Mouse (Mus musculus): ENCODE results near the gene Oxa1l. TPM values are rescaled to one million over a fixed set of nuclear protein-coding genes. Genes with fewer than 3 reads are reported as not detected.
A peak's percentile ranks its signal among the peaks of the same experiment; 100 is the strongest.

The Oxa1l gene
- total RNA-seq, 2 experiments from 2014 or later, result 103 to 111 TPM

- DNase-seq (ENCODE audit: low spot score), result no peak
- intact Hi-C loops (cut with DNase I), result no loop called here
These were observed 38.3 kb downstream of the Oxa1l start for GRCm38 (mm10) chr14:54398921-54399382.

- no peak for DNase-seq (ENCODE audit: low spot score)
- intact Hi-C loops (cut with DNase I), result no loop called here
These were observed 41.1 kb downstream of the Oxa1l start for GRCm38 (mm10) chr14:54401723-54402122.

DNA sequence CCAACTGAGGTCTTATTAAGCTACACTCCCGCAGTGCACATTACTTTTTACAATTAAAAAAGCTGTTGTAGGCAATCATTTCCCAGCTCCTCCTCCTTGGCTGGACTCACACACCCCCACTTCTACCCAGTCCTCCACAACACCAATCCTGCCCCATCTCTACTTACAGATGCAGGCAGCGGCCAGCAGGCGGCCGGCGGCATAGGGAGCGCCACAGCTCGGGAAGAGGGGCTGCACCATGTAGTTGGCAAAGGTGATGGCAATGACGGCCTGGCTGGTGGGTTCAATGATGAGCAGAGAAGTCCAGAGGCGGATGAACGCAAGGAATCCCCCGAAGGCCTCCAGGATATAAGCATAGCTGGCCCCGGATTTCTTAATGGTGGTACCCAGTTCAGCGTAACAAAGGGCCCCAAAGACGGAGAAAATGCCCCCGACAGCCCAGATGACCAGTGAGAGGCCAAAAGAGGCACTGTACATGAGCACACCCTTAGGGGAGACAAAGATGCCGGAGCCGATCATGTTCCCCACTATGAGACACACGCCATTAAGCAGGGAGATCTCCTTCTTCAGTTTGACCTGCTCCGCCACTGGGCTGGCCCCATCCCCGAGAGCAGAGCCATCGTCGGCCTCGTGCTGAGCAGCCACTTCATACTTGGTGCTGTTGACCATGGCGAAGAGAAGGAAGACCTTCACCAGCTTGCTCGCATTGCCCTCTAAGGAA is 47.9 kb downstream of the Oxa1l start:
- intact Hi-C loops (cut with DNase I), result no loop called here
- no peak for DNase-seq (ENCODE audit: low spot score)

DNA sequence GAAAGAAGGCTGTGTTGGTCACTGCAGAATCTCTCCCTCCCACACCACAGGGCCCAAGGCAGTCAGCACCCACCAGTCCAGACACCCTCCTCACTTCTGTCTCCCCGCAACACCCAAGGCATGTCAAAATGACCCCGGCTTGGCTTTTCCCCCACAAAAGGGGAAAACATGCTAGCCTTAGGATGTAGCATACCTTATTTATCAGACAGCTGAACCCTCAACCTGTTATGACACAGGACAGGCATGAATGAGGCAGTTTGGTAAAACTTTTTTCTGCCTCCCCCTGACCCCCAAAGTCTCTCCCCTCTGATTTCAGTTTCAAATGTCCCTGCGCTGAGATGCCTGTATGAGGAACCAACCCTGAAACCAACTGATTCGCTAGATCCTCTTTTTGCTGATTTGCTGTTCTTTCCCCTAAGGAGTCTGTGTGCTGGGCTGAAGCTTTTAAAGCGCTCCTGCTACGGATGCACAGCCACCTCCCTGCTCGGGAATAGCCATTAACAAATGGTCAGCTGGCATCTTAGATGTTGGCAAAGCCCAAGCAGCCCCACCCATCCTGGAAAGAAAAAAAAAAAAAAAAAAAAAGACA is 48.5 kb downstream of the Oxa1l start:
- no peak for DNase-seq (ENCODE audit: low spot score)
- intact Hi-C loops (cut with DNase I), result no loop called here

DNA sequence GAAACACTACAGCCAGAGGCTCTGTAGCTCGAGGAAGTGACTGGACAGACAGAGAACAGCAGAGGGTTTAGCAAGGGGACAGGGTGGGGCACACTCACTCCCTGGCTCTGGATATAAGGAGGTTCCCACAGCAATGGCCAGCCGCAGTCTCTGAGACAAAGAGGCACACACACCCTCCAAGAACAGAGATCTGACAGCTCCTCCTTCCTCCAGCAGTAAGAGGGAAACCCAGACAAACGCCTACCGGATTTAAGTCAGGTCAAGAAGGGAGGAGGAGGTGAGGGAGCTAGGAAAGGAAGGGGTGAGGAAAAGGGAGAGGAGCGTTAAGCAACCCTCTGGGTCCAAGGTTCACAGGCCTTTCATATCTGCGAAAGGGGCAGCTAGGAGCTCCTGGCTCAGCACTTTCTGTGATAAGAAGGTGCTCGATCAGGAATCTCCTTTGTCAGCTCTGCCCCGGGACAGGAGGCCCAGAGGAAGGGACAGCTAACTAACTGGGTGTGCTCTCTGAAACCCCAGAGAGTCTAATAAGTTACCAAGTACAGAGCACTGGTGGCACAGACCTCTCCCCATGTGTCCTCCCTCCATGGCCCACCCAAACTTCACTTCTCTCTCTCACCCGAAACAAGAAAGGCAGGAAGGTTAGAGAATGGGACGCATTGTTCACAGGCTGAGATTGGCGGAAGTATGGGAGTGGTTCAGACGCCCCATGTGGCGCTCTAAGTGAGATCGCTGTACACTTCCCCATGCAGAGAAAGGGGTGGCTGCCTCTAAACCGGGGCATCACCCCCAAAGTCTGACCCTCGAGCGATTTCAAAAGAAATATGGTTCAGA is 49.6 kb downstream of the Oxa1l start:
- intact Hi-C loops (cut with DNase I), result loop anchor here (5.0 kb wide), 1 partner anchor 37 kb away; no protein-coding TSS in a partner anchor

DNA sequence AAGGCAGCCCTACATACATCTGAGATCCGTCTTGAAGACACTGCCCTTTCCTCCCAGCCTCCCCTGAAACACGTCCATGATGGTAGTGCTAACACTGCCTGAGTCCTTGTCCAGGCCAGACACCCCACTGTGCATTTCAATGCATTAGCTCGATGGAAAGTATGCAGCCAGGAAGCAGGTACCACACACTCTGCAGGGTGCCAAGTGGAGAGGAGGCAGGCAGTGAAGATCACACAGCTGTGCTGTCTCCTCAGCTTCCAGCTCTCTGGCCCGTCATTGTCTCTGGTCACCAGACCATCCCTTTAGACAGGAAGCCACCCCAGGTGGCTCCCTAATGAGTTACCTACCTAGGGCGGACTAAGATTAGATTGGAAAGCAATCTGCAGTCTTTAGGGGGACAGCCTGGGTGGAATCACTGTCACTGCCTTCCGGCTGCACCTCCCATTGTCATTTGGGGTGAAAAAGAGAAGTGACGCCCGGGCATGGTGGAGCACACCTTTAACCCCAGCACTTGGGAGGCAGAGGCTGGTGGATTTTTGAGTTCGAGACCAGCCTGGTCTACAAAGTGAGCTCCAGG is 51.5 kb downstream of the Oxa1l start:
- no peak for DNase-seq (ENCODE audit: low spot score)
- intact Hi-C loops (cut with DNase I), result loop anchor here (1.0 to 5.0 kb wide), 3 partner anchors 35 to 183 kb away; no protein-coding TSS in a partner anchor

More for the DNA sequence above, 49.6 kb downstream of the Oxa1l start:
- DNase-seq (ENCODE audit: low spot score), result peak; percentile 46

- intact Hi-C loops (cut with DNase I), result loop anchor here (1.0 to 5.0 kb wide), 3 partner anchors 35 to 184 kb away; no protein-coding TSS in a partner anchor
- no peak for DNase-seq (ENCODE audit: low spot score)
These were observed 52.1 kb downstream of the Oxa1l start for GRCm38 (mm10) chr14:54412629-54413170.

- intact Hi-C loops (cut with DNase I), result loop anchor here (2.0 to 5.0 kb wide), 2 partner anchors 33 to 185 kb away; no protein-coding TSS in a partner anchor
- no peak for DNase-seq (ENCODE audit: low spot score)
These were observed 53.5 kb downstream of the Oxa1l start for GRCm38 (mm10) chr14:54413877-54414700.

DNA sequence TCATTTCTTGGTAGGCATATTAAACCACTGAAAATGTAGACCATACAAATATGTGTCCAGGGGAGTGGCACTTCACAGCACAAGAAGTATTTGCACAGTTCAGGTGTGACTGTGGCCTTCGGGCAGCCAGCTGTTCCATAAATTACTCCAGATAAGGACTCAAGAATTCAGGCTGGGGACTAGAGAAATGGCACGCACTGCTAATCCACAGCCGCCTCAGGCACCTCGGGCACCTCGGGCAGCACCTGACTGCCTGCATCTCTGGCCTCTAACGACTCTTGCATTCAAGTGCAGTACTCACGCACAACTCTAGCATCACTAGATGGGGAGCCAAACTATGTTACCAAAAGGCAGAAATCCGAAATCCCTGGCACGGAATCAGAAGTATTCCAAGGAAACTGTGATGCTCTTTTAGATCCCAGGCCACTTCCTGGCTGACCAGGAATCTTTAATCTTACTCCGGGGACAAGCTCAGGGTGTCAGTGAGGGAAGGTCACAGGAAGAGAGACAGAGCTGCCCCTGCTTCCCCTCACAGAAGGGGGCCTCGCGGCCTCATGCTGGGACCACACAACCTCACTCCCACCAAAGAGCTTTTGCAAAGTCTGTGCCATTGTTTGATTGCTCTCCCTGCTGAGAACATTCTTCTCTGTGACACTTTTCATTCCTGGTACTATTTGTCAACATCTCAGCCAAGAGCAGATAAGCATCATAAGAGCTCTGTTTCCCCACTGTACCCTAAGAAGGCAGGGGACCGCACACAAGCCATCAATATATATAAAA is 54.8 kb downstream of the Oxa1l start:
- DNase-seq (ENCODE audit: low spot score), result no peak
- intact Hi-C loops (cut with DNase I), result no loop called here

DNA sequence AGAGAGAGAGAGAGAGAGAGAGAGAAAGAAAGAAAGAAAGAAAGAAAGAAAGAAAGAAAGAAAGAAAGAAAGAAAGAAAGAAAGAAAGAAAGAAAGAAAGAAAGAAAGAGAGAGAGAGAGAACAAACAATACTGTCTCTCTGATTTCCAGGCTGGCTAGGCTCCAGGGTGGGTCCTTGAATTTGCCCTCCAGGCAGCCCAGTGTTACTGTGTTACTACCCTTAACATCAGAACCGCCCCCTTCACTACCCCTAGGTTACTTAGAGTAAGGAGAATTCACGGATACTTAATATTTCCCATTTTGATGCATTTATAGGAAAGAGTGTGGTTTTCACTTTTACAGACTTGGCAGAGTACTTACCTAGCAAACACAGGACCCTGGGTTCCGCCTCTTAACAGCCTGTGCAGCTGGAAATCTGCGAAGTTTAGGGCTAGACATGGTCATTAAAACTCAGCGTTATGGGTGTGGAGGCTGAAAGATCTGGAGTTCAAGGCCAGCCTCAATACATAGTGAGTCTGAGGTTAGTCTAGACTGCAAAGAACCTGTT is 55.7 kb downstream of the Oxa1l start:
- DNase-seq (ENCODE audit: low spot score), result no peak
- intact Hi-C loops (cut with DNase I), result no loop called here

GRCm38 (mm10) chr14:54416830-54417229 is 56.2 kb downstream of the Oxa1l start:
- no peak for DNase-seq (ENCODE audit: low spot score)
- intact Hi-C loops (cut with DNase I), result no loop called here

DNA sequence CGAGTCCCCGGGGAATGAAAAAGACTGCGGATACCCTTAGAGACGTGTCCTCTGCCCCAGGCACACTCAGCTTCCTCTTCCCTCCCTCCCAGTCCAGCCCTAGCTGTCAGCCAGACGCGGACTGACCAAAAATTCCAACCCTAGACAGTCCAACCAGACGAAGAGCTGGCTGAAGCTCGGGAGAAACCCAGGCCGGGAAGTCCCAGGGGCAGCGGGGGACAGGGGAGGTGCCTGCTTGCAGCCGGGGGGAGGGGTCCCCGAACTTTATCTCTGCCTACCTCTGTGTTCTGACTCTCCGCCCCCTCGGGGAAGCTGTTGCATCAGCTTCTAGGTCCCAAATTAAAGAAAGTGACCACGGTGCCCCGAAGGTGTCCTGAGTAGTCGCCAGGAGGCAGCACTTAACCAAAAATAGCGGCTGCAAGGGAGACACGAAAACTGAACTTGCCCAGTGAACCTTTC is 57.0 kb downstream of the Oxa1l start, which contains the start of gene Slc7a7:
Slc7a7 (minus strand) TSS at position 158 of the 459 bp plus-strand sequence.
- intact Hi-C loops (cut with DNase I), result no loop called here
- no peak for DNase-seq (ENCODE audit: low spot score)

Other genes with a start within 250 kb of the Oxa1l start
- 100 to 1,000 TPM; 103 to 112 TPM for gene Dad1, start 106.7 kb upstream of the Oxa1l start, total RNA-seq (2021)
- 10 to 100 TPM; 44.6 to 44.8 TPM for gene Abhd4, start 106.6 kb upstream of the Oxa1l start, total RNA-seq (2021)
- gene Olfr49, start 75.9 kb upstream of the Oxa1l start, total RNA-seq (2021), result not detected
- 1 to 10 TPM; 7.7 to 7.9 TPM for gene Slc7a7, start 56.9 kb downstream of the Oxa1l start, total RNA-seq (2021)
- 100 to 1,000 TPM; 114 to 121 TPM for gene Mrpl52, start 66.1 kb downstream of the Oxa1l start, total RNA-seq (2021)
- 10 to 100 TPM; 16.5 to 23.6 TPM for gene Mmp14, start 70.8 kb downstream of the Oxa1l start, total RNA-seq (2021)
- gene Lrp10, start 103.3 kb downstream of the Oxa1l start, total RNA-seq (2021), result 10 to 100 TPM; 53.9 to 59.8 TPM
- gene Rem2, start 115.3 kb downstream of the Oxa1l start, total RNA-seq (2021), result not detected
- gene Prmt5, start 156.7 kb downstream of the Oxa1l start, total RNA-seq (2021), result 10 to 100 TPM; 30.3 to 31.7 TPM
- 1 to 10 TPM; 3.2 to 3.6 TPM for gene Haus4, start 193.8 kb downstream of the Oxa1l start, total RNA-seq (2021)
- 1 to 10 TPM; 6.0 to 6.5 TPM for gene Ajuba, start 216.7 kb downstream of the Oxa1l start, total RNA-seq (2021)
- gene 4931414P19Rik, start 245.2 kb downstream of the Oxa1l start, total RNA-seq (2021), result 1 to 10 TPM; 3.7 to 4.0 TPM

Data from heart, postnatal 25 days (tissue).